Comparison of ENCODE assay signal across 13 mouse cellular contexts in genomic region chr4:30500067-30500670, GRCm38 (mm10).
DNase-seq lines count a peak whose midpoint lies in the region; ATAC-seq lines count a peak whose summit lies in the region.
"Had no signal": no experiment of that assay in that cellular context is flagged by ENCODE, and none has a peak within 500 bp of the region (broad histone marks: within the 10 kb centered on the region; RNA-seq: fewer than 3 reads in every experiment).

No protein-coding gene starts in this region.

- WGBS in forebrain, embryonic 13.5 days, result 9% methylated on average over 1 of the region's 1 CpGs
- WGBS in forebrain, embryonic 16.5 days, result 8% methylated on average over 1 of the region's 1 CpGs
- WGBS in neural tube, embryonic 15.5 days, result 17% methylated on average over 1 of the region's 1 CpGs
- 86% methylated on average over 1 of the region's 1 CpGs for WGBS in limb, embryonic 10.5 days

- H3K4me1 ChIP-seq in forebrain, embryonic 13.5 days, result peaks cover 5% of the 10 kb centered on the region; the same call in 1 of the 2 replicates
- no peaks in the 10 kb centered on the region for H3K4me1 ChIP-seq in forebrain, embryonic 16.5 days (replicated peaks; ENCODE audit: control insufficient read depth, insufficient read depth, low read length)
- no peaks in the 10 kb centered on the region for H3K4me1 ChIP-seq in neural tube, embryonic 15.5 days
- H3K4me1 ChIP-seq in limb, embryonic 10.5 days, result no peaks in the 10 kb centered on the region
- H3K4me1 ChIP-seq: liver, embryonic 13.5 days had no signal

- H3K27me3 ChIP-seq in forebrain, embryonic 13.5 days, result no peaks in the 10 kb centered on the region
- H3K27me3 ChIP-seq in forebrain, embryonic 16.5 days (replicated peaks; ENCODE audit: control insufficient read depth, insufficient read depth, low read length), result no peaks in the 10 kb centered on the region
- no peaks in the 10 kb centered on the region for H3K27me3 ChIP-seq in neural tube, embryonic 15.5 days (replicated peaks)
- no peaks in the 10 kb centered on the region for H3K27me3 ChIP-seq in limb, embryonic 10.5 days (ENCODE audit: low read depth, poor library complexity, severe bottlenecking)
- H3K27me3 ChIP-seq: liver, embryonic 13.5 days had no signal

- H3K9me3 ChIP-seq in forebrain, embryonic 13.5 days (replicated peaks), result no peaks in the 10 kb centered on the region
- H3K9me3 ChIP-seq in forebrain, embryonic 16.5 days (ENCODE audit: control insufficient read depth, low read length), result no peaks in the 10 kb centered on the region
- no peaks in the 10 kb centered on the region for H3K9me3 ChIP-seq in neural tube, embryonic 15.5 days (replicated peaks)
- H3K9me3 ChIP-seq in limb, embryonic 10.5 days (replicated peaks), result no peaks in the 10 kb centered on the region
- H3K9me3 ChIP-seq: G1E; liver, embryonic 13.5 days had no signal

- H3K9ac ChIP-seq in forebrain, embryonic 13.5 days, result no peak overlapping the region
- no peak overlapping the region for H3K9ac ChIP-seq in forebrain, embryonic 16.5 days (replicated peaks; ENCODE audit: low read depth, low read length)
- no peak overlapping the region for H3K9ac ChIP-seq in neural tube, embryonic 15.5 days (replicated peaks)
- H3K9ac ChIP-seq: liver, embryonic 13.5 days had no signal

- no peak overlapping the region for H3K4me3 ChIP-seq in forebrain, embryonic 13.5 days
- no peak overlapping the region for H3K4me3 ChIP-seq in forebrain, embryonic 16.5 days (replicated peaks; ENCODE audit: low read length)
- no peak overlapping the region for H3K4me3 ChIP-seq in neural tube, embryonic 15.5 days (replicated peaks)
- H3K4me3 ChIP-seq in limb, embryonic 10.5 days, result no peak overlapping the region
- H3K4me3 ChIP-seq: left cerebral cortex, adult 2 months; liver, embryonic 13.5 days; myocyte had no signal

- H3K27ac ChIP-seq in forebrain, embryonic 13.5 days, result no peak overlapping the region
- H3K27ac ChIP-seq in forebrain, embryonic 16.5 days (ENCODE audit: low read length), result no peak overlapping the region
- H3K27ac ChIP-seq in neural tube, embryonic 15.5 days (replicated peaks), result no peak overlapping the region
- H3K27ac ChIP-seq in limb, embryonic 10.5 days, result no peak overlapping the region
- H3K27ac ChIP-seq: left cerebral cortex, adult 2 months; liver, embryonic 13.5 days had no signal

- peak; percentile 21; the same call in 1 of the 2 replicates for ATAC-seq in forebrain, embryonic 13.5 days
- no peak for ATAC-seq in forebrain, embryonic 16.5 days
- ATAC-seq in neural tube, embryonic 15.5 days (ENCODE audit: low FRiP score), result no peak

- DNase-seq in neural tube, embryonic 10.5 days (ENCODE audit: extremely low spot score, low spot score), result peak; percentile 14
- peak; percentile 5 for DNase-seq in kidney, postnatal 10 days
- no peak for DNase-seq in gastrocnemius, postnatal 25 days
- no peak for DNase-seq in limb, embryonic 10.5 days (ENCODE audit: low spot score)
- DNase-seq in right cerebral cortex, postnatal 25 days, result no peak
- DNase-seq: liver, embryonic 13.5 days; lung, postnatal 4 days had no signal

- no peak overlapping the region for H3K4me2 ChIP-seq in forebrain, embryonic 13.5 days
- H3K4me2 ChIP-seq in forebrain, embryonic 16.5 days (ENCODE audit: low read length), result no peak overlapping the region
- H3K4me2 ChIP-seq in neural tube, embryonic 15.5 days, result no peak overlapping the region
- H3K4me2 ChIP-seq: liver, embryonic 13.5 days had no signal

- H3K36me3 ChIP-seq in forebrain, embryonic 13.5 days (ENCODE audit: poor library complexity, severe bottlenecking), result no peaks in the 10 kb centered on the region
- H3K36me3 ChIP-seq in forebrain, embryonic 16.5 days (ENCODE audit: control insufficient read depth, insufficient read depth), result no peaks in the 10 kb centered on the region
- H3K36me3 ChIP-seq in neural tube, embryonic 15.5 days, result no peaks in the 10 kb centered on the region
- no peaks in the 10 kb centered on the region for H3K36me3 ChIP-seq in limb, embryonic 10.5 days
- H3K36me3 ChIP-seq: G1E; liver, embryonic 13.5 days had no signal

Comparison
In these comparisons a context has a peak if more than half of its experiments do, and no peak if none do; other contexts are left out.
1. DNase-seq: peak in neural tube, embryonic 10.5 days (single experiment) and kidney, postnatal 10 days (single experiment); none in gastrocnemius, postnatal 25 days (single experiment), limb, embryonic 10.5 days (single experiment) and right cerebral cortex, postnatal 25 days (single experiment).